Mouse (Mus musculus): Measurements from ENCODE around the gene Nup205. TPM values are rescaled to one million over a fixed set of nuclear protein-coding genes. Genes with fewer than 3 reads are reported as not detected.

Gene Nup205
- polyA plus RNA-seq, 1 experiment from 2014 or later: 24.3 TPM

DNA sequence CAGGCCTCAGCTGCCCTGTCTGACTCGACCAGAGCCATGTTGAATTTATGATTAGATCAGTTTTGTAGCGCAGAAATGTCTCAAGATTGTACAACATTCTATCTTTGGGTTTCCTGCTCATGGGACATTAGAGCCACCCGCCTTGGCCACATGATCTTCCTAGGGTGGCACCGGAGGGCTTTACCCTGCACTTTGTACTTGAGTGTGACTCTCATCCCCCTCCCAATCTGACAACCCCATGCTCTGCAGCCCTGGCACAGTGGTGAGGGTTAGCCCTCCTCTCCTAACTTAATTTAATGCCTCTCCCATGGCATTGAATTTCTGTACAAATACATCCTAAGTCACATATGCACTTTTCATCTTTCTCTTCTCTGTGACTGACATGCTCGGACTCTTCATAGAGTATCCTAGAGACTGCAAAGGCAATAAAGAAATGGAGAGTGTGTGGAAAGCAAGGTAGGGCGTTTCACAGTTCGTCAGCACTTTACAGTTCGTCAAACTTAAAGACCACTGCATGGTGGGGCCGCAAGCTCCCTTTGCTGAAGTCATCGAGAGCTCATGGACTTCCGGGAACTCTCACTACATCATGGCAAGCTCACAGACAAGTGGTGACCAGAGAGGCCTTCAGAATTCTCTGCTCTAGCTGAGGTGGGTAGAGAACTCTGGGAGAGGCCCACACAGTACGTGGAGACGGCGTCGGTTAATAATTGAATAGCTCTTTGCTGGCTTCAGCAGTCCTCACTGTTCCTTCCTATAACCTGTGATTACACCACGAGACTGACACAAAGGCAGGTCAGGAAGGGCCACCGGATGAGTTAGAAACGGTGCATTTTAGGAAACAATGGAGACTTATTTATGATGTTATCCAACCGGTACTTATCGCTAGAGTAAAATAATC, 94.9 kb downstream of the Nup205 start:
- Histone ChIP-seq H3K27me3 (no peaks in the 10 kb centered on the region), H3K4me2 (no peak overlapping the region), H3K27ac (no peak overlapping the region), H3K4me3 (no peak overlapping the region), H3K36me3 (no peaks in the 10 kb centered on the region), H3K4me1 (replicated peaks) (0 out of 2 replicates have a peak, but pooled peaks cover 3% of the 10 kb centered on the region), H3K9ac (no peak overlapping the region), H3K9me3 (0 out of 2 replicates have a peak, but pooled peaks cover 3% of the 10 kb centered on the region)
- no peak for ATAC-seq (ENCODE audit: low FRiP score)
- 78% methylated on average over 20 of the region's 20 CpGs for WGBS

DNA sequence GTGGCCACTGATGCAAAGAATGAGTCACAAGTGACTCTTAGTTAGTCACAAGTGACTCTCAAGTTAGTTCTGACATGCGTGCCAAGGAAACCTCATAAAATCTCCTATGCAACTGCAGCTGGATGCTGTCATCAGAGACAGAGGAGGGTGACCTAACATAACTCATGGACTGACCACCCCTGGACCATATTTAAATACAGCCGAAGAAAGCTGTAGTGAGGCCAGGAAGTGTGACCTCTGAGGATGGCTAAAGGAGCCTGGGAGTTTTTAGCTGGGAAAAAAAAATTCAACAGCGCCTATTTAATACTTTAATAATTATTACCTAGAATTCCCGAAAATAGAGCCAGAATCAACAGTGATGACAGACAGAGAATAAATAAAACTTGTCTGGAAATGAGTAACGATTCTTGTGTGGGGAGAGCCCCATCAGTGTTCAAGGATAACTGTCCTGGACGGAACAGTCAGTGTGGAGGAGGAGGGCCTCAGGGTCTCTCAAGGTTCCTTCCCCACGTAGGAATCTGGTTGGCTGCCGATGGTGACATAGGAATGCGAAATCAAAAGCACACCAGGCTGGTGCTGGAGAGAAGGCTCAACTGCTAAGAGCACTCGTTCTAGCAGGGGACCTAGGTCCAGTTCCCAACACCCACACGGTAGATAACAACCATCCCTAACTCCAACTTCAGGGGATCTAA, 96.3 kb downstream of the Nup205 start:
- Histone ChIP-seq H3K27ac (no peak overlapping the region), H3K9ac (no peak overlapping the region), H3K9me3 (0 out of 2 replicates have a peak, but pooled peaks cover 3% of the 10 kb centered on the region), H3K36me3 (no peaks in the 10 kb centered on the region), H3K27me3 (no peaks in the 10 kb centered on the region), H3K4me2 (no peak overlapping the region), H3K4me3 (no peak overlapping the region), H3K4me1 (replicated peaks) (0 out of 2 replicates have a peak, but pooled peaks cover 3% of the 10 kb centered on the region)
- 84% methylated on average over 11 of the region's 11 CpGs for WGBS
- no peak for ATAC-seq (ENCODE audit: low FRiP score)

DNA sequence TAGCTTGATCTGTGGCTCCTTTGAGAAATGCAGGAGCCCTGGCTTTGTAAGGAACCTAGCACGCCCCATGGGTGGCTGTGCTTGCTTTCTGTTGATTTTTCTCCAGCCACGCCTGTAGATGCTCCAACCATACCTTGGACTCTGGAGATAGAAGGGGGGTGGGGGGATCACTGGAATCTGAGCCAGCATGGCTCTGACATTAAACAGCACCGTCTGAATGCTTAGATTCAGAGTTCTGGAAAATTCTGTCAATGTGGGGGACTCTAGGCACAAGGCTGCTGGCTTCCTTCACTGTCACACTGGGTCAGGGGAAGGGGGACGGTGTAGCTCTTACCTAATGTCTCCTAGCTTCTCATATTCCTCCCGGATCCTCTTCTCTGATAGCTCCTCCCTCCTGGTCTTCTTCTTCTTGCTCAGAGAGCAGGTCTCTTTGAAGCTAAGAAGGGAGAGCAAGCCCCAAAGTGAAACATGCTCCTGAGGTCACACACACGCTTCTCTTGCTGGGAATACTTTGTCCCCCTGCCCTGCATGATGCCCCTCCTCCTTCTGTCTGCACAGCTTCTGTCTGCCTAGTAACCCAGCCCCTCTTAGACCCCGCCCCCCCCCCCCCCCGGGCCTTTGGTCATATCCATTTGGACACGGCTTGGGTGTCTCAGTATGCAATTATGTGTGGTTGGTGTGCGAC, 100.8 kb downstream of the Nup205 start:
- Histone ChIP-seq H3K4me3 (no peak overlapping the region), H3K4me2 (no peak overlapping the region), H3K9ac (no peak overlapping the region), H3K27ac (no peak overlapping the region), H3K9me3 (no peaks in the 10 kb centered on the region), H3K27me3 (no peaks in the 10 kb centered on the region), H3K4me1 (replicated peaks) (no peaks in the 10 kb centered on the region), H3K36me3 (no peaks in the 10 kb centered on the region)
- ATAC-seq (ENCODE audit: low FRiP score): no peak
- 67% methylated on average over 10 of the region's 10 CpGs for WGBS

- no peaks in the 10 kb centered on the region for H3K27me3 ChIP-seq
- no peak overlapping the region for H3K4me2 ChIP-seq
- H3K4me3 ChIP-seq: no peak overlapping the region
- no peaks in the 10 kb centered on the region for H3K36me3 ChIP-seq
- no peak overlapping the region for H3K27ac ChIP-seq
- no peaks in the 10 kb centered on the region for H3K4me1 ChIP-seq (replicated peaks)
- 82% methylated on average over 10 of the region's 10 CpGs for WGBS
- ATAC-seq (ENCODE audit: low FRiP score): no peak
- no peaks in the 10 kb centered on the region for H3K9me3 ChIP-seq
- no peak overlapping the region for H3K9ac ChIP-seq
These were observed 102.1 kb downstream of the Nup205 start for GRCm38 (mm10) chr6:35279306-35279705.

DNA sequence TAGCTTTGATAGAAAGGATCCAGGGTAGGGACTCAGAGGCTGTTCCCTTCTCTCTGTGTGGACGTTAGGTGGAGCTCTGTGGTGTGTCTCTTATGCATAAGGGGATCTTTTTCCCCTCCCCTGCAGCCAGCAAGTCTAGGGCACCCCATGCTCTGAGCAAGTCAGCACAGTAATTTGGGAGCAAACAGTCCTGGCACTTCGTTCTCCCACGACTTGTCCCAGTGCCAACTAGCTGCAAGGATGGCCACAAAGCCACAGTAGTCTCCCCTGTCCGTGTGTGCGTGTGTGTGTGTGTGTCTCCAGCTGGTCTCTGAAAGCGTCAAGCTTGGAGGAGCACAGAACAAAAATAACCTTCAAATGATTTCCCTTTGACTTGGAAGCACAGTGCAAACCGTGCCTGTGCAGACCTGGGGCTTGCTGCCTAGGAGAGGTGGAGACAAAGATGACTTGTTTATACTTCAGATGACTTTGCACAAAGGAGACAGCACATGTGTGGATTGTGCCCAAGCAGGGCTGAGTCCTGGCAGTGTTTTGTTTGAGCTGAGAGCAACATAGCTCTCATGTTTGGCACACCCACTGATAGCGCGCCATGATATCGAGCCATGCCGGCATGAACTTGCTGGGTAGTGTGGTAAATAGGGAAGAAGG, 111.0 kb downstream of the Nup205 start:
- WGBS: 59% methylated on average over 11 of the region's 11 CpGs
- peak; percentile 69 for ATAC-seq (ENCODE audit: low FRiP score)
- Histone ChIP-seq H3K27ac (peak overlapping the region; percentile 73), H3K36me3 (no peaks in the 10 kb centered on the region), H3K4me2 (no peak overlapping the region), H3K4me3 (no peak overlapping the region), H3K4me1 (replicated peaks) (peaks cover 17% of the 10 kb centered on the region), H3K9me3 (no peaks in the 10 kb centered on the region), H3K9ac (no peak overlapping the region), H3K27me3 (no peaks in the 10 kb centered on the region)

- WGBS: 18% methylated on average over 7 of the region's 7 CpGs
- Histone ChIP-seq H3K36me3 (no peaks in the 10 kb centered on the region), H3K9ac (no peak overlapping the region), H3K27ac (peak overlapping the region; percentile 73), H3K27me3 (no peaks in the 10 kb centered on the region), H3K9me3 (no peaks in the 10 kb centered on the region), H3K4me1 (replicated peaks) (peaks cover 17% of the 10 kb centered on the region), H3K4me2 (no peak overlapping the region), H3K4me3 (no peak overlapping the region)
- ATAC-seq (ENCODE audit: low FRiP score): peak; percentile 55
These were observed 111.7 kb downstream of the Nup205 start for GRCm38 (mm10) chr6:35288920-35289319.

DNA sequence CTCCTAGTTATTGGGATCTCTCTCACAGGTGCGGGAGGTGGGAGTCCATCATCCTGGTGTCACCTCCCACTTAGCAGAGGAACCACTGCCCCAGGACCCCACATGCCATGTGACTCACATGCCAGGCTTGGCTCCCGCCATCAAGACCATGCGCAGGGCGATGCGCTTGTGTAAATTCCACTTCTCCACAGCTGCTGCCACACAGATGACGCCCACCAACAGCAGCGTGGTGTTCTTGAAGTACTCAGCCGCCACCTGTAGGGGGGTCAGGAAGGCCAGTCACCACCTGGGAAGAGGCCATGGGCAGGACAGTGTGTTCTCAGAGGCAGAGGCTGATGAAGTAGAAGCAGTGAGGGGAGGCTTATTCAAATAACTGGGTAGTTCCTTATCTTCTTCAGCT, 112.5 kb downstream of the Nup205 start:
- Histone ChIP-seq H3K4me2 (no peak overlapping the region), H3K4me1 (replicated peaks) (peaks cover 17% of the 10 kb centered on the region), H3K4me3 (no peak overlapping the region), H3K27me3 (no peaks in the 10 kb centered on the region), H3K36me3 (no peaks in the 10 kb centered on the region), H3K27ac (no peak overlapping the region), H3K9me3 (no peaks in the 10 kb centered on the region), H3K9ac (no peak overlapping the region)
- WGBS: 92% methylated on average over 8 of the region's 8 CpGs
- ATAC-seq (ENCODE audit: low FRiP score): no peak

GRCm38 (mm10) chr6:35294964-35295363, 117.7 kb downstream of the Nup205 start:
- H3K9ac ChIP-seq: no peak overlapping the region
- no peaks in the 10 kb centered on the region for H3K36me3 ChIP-seq
- H3K4me2 ChIP-seq: no peak overlapping the region
- no peak overlapping the region for H3K4me3 ChIP-seq
- H3K4me1 ChIP-seq (replicated peaks): peaks cover 6% of the 10 kb centered on the region
- ATAC-seq (ENCODE audit: low FRiP score): peak; percentile 67; the same call in 1 of the 2 replicates
- no peaks in the 10 kb centered on the region for H3K27me3 ChIP-seq
- no peaks in the 10 kb centered on the region for H3K9me3 ChIP-seq
- H3K27ac ChIP-seq: no peak overlapping the region
- 63% methylated on average over 2 of the region's 2 CpGs for WGBS

DNA sequence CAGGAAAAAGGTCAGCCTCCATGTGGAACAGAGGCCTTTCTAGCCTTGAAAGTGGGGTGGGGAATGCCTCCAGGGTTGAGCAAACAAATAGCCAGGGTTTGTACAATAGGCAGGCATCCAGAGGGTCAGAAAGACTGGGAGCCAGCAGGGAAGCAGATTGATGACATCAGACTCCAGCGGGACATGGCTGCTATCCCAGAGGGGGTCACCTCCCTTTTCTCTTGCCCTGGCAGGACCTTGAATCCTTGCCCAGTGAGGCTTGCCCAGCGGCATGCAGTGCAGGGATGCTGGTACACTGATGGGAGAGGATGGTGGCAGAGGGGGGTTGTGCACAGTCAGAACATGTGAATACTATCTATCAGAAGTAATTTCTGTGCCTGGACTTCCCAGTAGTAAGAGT, 119.8 kb downstream of the Nup205 start:
- H3K27ac ChIP-seq: no peak overlapping the region
- no peak overlapping the region for H3K4me2 ChIP-seq
- H3K36me3 ChIP-seq: no peaks in the 10 kb centered on the region
- H3K9ac ChIP-seq: no peak overlapping the region
- ATAC-seq (ENCODE audit: low FRiP score): no peak
- H3K4me3 ChIP-seq: no peak overlapping the region
- peaks cover 6% of the 10 kb centered on the region for H3K4me1 ChIP-seq (replicated peaks)
- WGBS: 42% methylated on average over 2 of the region's 2 CpGs
- H3K27me3 ChIP-seq: no peaks in the 10 kb centered on the region
- H3K9me3 ChIP-seq: no peaks in the 10 kb centered on the region

Data from hindbrain, embryonic 13.5 days (tissue).